ENCODE assay signal across 10 mouse cellular contexts in the genomic region with DNA sequence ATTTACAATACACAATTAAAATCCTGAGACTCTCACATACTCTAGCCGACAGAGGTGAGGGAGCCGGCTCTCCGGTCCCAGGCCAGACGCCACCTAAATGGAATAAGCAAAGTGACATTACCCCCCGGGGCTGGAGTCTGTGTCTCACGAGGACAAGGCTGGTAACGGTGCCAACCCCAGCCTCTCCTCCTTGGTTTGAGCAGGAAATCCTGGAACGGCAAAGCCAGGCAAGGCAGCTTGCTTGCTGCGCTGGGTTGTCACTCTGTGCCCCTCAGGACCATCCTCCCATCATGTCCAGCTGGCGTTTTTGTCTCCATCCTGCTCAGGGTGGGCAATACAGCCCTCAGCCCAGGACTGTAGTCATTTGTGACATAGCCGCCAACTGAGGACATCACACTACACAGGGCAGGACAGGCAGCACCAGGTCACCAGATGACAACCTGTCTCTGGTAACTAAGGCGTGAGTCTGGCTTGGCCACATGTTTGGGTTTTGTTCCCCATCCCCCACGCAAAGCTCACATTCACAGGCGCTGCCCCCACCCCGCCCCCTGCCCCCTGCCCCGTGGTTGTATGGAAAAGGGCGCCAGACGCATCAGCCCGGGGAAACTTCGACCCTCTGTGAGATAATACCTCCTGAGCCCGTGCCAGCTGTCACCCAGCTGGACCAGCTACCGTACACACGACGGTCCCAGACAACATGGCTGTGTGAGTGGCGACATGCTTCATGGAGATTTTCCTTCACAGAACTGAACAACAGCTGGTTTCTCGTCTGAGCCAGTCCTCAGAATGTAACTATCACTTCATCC. TPM values are rescaled to one million over a fixed set of nuclear protein-coding genes. Genes with fewer than 3 reads are reported as not detected.
DNase-seq lines count a peak whose midpoint lies in the region; ATAC-seq lines count a peak whose summit lies in the region.
"Had no signal": no experiment of that assay in that cellular context is flagged by ENCODE, and none has a peak within 500 bp of the region (broad histone marks: within the 10 kb centered on the region; RNA-seq: fewer than 3 reads in every experiment).

No protein-coding gene starts in this region.

- H3K9ac ChIP-seq in hindbrain, embryonic 15.5 days: no peak overlapping the region
- H3K9ac ChIP-seq: liver, embryonic 14.5 days had no signal

- WGBS in hindbrain, embryonic 15.5 days: 44% methylated on average over 26 of the region's 26 CpGs

- H3K27me3 ChIP-seq in hindbrain, embryonic 15.5 days: no peaks in the 10 kb centered on the region

- H3K36me3 ChIP-seq in hindbrain, embryonic 15.5 days: no peaks in the 10 kb centered on the region

- peak; percentile 71 to 73 for DNase-seq in cerebellum, postnatal 10 days
- no peak for DNase-seq in cerebellum, adult 11-12 months
- DNase-seq in kidney, postnatal 4 days: peak; percentile 30 to 55
- DNase-seq in kidney, adult 18-20 months: no peak
- peak; percentile 24 for DNase-seq in neural tube, embryonic 10.5 days (ENCODE audit: extremely low spot score, low spot score)
- no peak for DNase-seq in urinary bladder, adult 18-20 months (ENCODE audit: low spot score in 2 of 2)
- no peak for DNase-seq in spleen, postnatal 4 days (ENCODE audit: low spot score in 2 of 2)
- DNase-seq: right cerebral cortex, postnatal 25 days had no signal

- no peak overlapping the region for H3K4me2 ChIP-seq in hindbrain, embryonic 15.5 days

- H3K9me3 ChIP-seq in hindbrain, embryonic 15.5 days: no peaks in the 10 kb centered on the region

- peak overlapping the region; percentile 51; the same call in 1 of the 2 replicates for H3K27ac ChIP-seq in hindbrain, embryonic 15.5 days (replicated peaks)
- H3K27ac ChIP-seq: liver, embryonic 14.5 days had no signal

- H3K4me1 ChIP-seq in hindbrain, embryonic 15.5 days (replicated peaks): peaks cover 42% of the 10 kb centered on the region

- H3K4me3 ChIP-seq in hindbrain, embryonic 15.5 days: no peak overlapping the region

- ATAC-seq in hindbrain, embryonic 15.5 days (ENCODE audit: low FRiP score, low read depth): peak; percentile 29; the same call in 1 of the 2 replicates

RNA-seq across cellular contexts. Expression of gene Mical3, which starts 49.3 kb away (rescaled TPM):
- 34.4 and 37.2 TPM in 2 replicates for polyA plus RNA-seq in hindbrain, embryonic 15.5 days (2015; fragmentation: Nextera tagmentation; extraction: Ambion mirVana)

Comparison
In these comparisons a context has a peak if more than half of its experiments do, and no peak if none do; other contexts are left out.
1. DNase-seq: peak in cerebellum, postnatal 10 days (2 of 2), kidney, postnatal 4 days (2 of 2) and neural tube, embryonic 10.5 days (single experiment); none in cerebellum, adult 11-12 months (single experiment), kidney, adult 18-20 months (single experiment), urinary bladder, adult 18-20 months (0 of 2) and spleen, postnatal 4 days (0 of 2).